23 mouse cellular contexts compared by ENCODE assay signal in the genomic region with DNA sequence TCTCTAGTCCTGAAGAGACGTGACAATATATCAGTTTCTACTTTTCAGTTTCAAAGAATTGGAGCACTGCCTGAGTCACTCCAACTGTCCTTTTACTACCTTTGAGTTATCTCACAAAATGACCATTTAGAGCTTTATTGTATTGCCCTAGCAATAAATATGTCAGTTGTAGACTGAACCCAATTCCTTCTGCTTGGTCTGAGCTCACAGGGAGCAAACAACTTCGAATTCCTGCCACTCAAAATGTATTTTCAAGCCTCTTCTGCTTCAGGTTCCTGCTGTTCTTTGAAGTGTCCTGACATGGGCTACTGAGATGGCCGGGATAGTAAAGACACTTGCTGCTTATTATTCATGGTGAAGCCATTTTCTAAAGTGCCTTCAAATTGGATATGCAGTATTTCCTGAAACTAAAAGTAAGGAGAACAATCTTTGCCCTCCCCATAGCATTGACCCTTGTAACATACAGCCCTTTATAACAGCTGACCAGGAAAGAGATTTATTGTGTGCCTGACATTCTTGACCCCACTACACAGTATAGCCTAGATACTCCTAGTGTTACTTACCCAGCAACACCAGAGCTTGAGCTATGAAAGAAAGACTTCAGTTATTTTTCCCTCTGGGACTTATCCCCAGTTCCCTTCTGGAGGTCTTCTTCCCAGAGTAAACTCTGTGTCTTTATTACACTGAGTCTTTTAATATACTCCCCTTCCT.
DNase-seq lines count a peak whose midpoint lies in the region; ATAC-seq lines count a peak whose summit lies in the region.
"Had no signal": no experiment of that assay in that cellular context is flagged by ENCODE, and none has a peak within 500 bp of the region (broad histone marks: within the 10 kb centered on the region; RNA-seq: fewer than 3 reads in every experiment).

No protein-coding gene starts in this region.

- no peaks in the 10 kb centered on the region for H3K4me1 ChIP-seq in neural tube, embryonic 11.5 days (ENCODE audit: control insufficient read depth, insufficient read depth, low read length)
- no peaks in the 10 kb centered on the region for H3K4me1 ChIP-seq in intestine, embryonic 15.5 days (replicated peaks)
- H3K4me1 ChIP-seq in neural tube, embryonic 13.5 days (replicated peaks), result 0 out of 2 replicates have a peak, but pooled peaks cover 4% of the 10 kb centered on the region
- H3K4me1 ChIP-seq: embryonic facial prominence, embryonic 15.5 days; heart, embryonic 10.5 days; hindbrain, embryonic 12.5 days had no signal

- 12% methylated on average over 3 of the region's 3 CpGs for WGBS in neural tube, embryonic 11.5 days
- 29% methylated on average over 3 of the region's 3 CpGs for WGBS in intestine, embryonic 15.5 days
- 10% methylated on average over 3 of the region's 3 CpGs for WGBS in neural tube, embryonic 13.5 days

- H3K27me3 ChIP-seq in neural tube, embryonic 11.5 days (ENCODE audit: control insufficient read depth, insufficient read depth, low read length), result no peaks in the 10 kb centered on the region
- H3K27me3 ChIP-seq in intestine, embryonic 15.5 days (replicated peaks), result no peaks in the 10 kb centered on the region
- no peaks in the 10 kb centered on the region for H3K27me3 ChIP-seq in neural tube, embryonic 13.5 days
- H3K27me3 ChIP-seq: embryonic facial prominence, embryonic 15.5 days; hindbrain, embryonic 12.5 days had no signal

- H3K9me3 ChIP-seq in neural tube, embryonic 11.5 days (ENCODE audit: control insufficient read depth, low read length), result no peaks in the 10 kb centered on the region
- no peaks in the 10 kb centered on the region for H3K9me3 ChIP-seq in intestine, embryonic 15.5 days
- H3K9me3 ChIP-seq in neural tube, embryonic 13.5 days, result no peaks in the 10 kb centered on the region
- H3K9me3 ChIP-seq: embryonic facial prominence, embryonic 15.5 days; forebrain, embryonic 10.5 days; heart, embryonic 10.5 days; hindbrain, embryonic 12.5 days had no signal

- peak; percentile 70 for ATAC-seq in neural tube, embryonic 11.5 days (ENCODE audit: insufficient read depth, low FRiP score, low TSS enrichment)
- ATAC-seq in intestine, embryonic 15.5 days, result peak; percentile 71; the same call in 1 of the 2 replicates
- 0 out of 2 replicates have a peak, but pooled peaks have one; percentile 65 for ATAC-seq in neural tube, embryonic 13.5 days (ENCODE audit: low read depth)
- ATAC-seq: forebrain, embryonic 14.5 days; hindbrain, embryonic 16.5 days had no signal

- intact Hi-C loops in left cerebral cortex, postnatal 4 days (cut with DNase I), result no loop called here

- H3K27ac ChIP-seq in neural tube, embryonic 11.5 days (ENCODE audit: low read depth, low read length), result no peak overlapping the region
- H3K27ac ChIP-seq in intestine, embryonic 15.5 days, result no peak overlapping the region
- no peak overlapping the region for H3K27ac ChIP-seq in neural tube, embryonic 13.5 days (replicated peaks)
- H3K27ac ChIP-seq: embryonic facial prominence, embryonic 15.5 days; forebrain, embryonic 10.5 days; gastrocnemius, adult 2 months; heart, embryonic 10.5 days; hindbrain, embryonic 12.5 days had no signal

- no peak for DNase-seq in neural tube, embryonic 11.5 days (ENCODE audit: low spot score)
- DNase-seq in neural tube, embryonic 10.5 days (ENCODE audit: extremely low spot score, low spot score), result no peak
- no peak for DNase-seq in left cerebral cortex, postnatal 4 days
- no peak for DNase-seq in kidney, postnatal 10 days
- no peak for DNase-seq in adrenal gland, adult 8-10 months
- DNase-seq: adrenal gland, adult 2 months; adrenal gland, postnatal 36 days; cerebellum, adult 2 months; cerebellum, postnatal 10 days; gastrocnemius, adult 2 months; gastrocnemius, postnatal 36 days; heart, adult 11 months; heart, postnatal 10 days; heart, postnatal 4 days had no signal

- no peak overlapping the region for H3K4me2 ChIP-seq in neural tube, embryonic 11.5 days (ENCODE audit: low read depth)
- no peak overlapping the region for H3K4me2 ChIP-seq in intestine, embryonic 15.5 days (replicated peaks)
- H3K4me2 ChIP-seq in neural tube, embryonic 13.5 days, result no peak overlapping the region
- H3K4me2 ChIP-seq: embryonic facial prominence, embryonic 15.5 days; hindbrain, embryonic 12.5 days had no signal

- H3K4me3 ChIP-seq in neural tube, embryonic 11.5 days (ENCODE audit: low read depth, low read length), result no peak overlapping the region
- H3K4me3 ChIP-seq in intestine, embryonic 15.5 days (replicated peaks), result no peak overlapping the region
- H3K4me3 ChIP-seq in neural tube, embryonic 13.5 days, result no peak overlapping the region
- H3K4me3 ChIP-seq: embryonic facial prominence, embryonic 15.5 days; erythroblast, embryonic 14.5 days; forebrain, embryonic 10.5 days; gastrocnemius, adult 2 months; heart, embryonic 10.5 days; hindbrain, embryonic 12.5 days had no signal

- H3K36me3 ChIP-seq in neural tube, embryonic 11.5 days (ENCODE audit: control insufficient read depth, insufficient read depth, low read length), result no peaks in the 10 kb centered on the region
- no peaks in the 10 kb centered on the region for H3K36me3 ChIP-seq in intestine, embryonic 15.5 days
- no peaks in the 10 kb centered on the region for H3K36me3 ChIP-seq in neural tube, embryonic 13.5 days
- H3K36me3 ChIP-seq: embryonic facial prominence, embryonic 15.5 days; forebrain, embryonic 10.5 days; heart, embryonic 10.5 days; hindbrain, embryonic 12.5 days had no signal

- H3K9ac ChIP-seq in neural tube, embryonic 11.5 days (ENCODE audit: low read length), result no peak overlapping the region
- no peak overlapping the region for H3K9ac ChIP-seq in intestine, embryonic 15.5 days
- no peak overlapping the region for H3K9ac ChIP-seq in neural tube, embryonic 13.5 days
- H3K9ac ChIP-seq: embryonic facial prominence, embryonic 15.5 days; hindbrain, embryonic 12.5 days had no signal
